Mouse (Mus musculus): ENCODE data around the gene Tbc1d30.

The Tbc1d30 gene

DNA sequence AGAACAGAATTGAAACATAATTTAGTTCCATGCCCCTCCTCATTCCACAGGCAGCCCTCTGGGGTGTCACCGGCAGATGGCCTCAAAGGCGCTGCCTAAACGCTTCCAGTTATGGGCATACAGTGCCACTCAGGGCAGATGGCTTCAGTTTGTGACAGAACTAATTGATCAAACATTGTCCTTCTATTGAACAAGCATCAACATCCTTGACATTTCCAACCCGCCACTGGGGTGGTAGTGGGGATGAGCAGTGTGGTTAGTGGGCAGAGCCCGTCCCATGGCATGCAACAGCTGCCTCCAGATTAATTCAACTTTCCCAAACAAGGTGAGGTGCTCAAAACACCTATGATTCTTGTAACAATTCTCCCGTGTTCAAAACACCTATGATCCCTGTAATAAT lies 68.2 kb downstream of the Tbc1d30 start:
- in situ Hi-C loops (cut with MboI; ENCODE audit: unreplicated experiment in 2 of 2): loop anchor here in 1 of 2 experiments (25.0 kb wide), 1 partner anchor 754 kb away; the partner anchor contains the start of gene Srgap1

DNA sequence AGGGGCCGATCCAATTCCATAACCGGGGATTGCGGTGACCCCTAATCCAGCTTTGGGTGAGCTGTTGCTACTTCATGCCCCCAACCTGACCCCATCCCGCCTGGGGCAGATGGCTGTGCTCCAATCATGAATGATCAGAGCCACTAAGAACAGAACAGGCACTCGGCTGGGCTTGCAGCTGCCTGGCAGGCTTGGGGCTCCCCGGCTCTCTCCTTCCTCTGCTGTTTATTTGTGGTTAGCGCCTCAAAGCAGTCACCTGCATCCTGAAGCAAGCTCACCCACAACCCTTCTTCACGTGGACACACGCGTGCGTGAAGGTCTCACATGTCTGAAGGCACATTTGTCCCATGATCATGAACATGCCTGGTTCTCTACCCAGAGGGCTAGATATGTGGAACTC lies 68.6 kb downstream of the Tbc1d30 start:
- in situ Hi-C loops (cut with MboI; ENCODE audit: unreplicated experiment in 2 of 2): loop anchor here in 1 of 2 experiments (25.0 kb wide), 1 partner anchor 755 kb away; the partner anchor contains the start of gene Srgap1

DNA sequence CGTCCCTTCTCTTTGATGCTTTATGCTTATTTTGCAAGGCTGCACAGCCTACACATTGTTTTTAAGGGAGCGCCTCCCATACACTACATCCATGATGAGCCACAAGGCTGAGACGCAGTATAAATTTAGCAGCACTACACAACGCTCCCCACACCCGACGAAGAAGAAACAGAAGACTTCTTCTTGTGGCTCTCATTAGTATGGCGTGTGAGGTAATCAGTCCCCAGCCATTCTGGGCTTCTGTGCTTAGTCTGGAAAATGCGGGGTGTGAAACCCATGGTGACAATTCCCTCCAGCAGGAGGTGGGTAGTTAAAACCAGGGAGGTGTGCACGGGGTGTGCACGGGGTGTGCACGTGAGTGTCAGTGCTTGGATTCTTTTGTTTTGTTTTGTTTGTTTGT lies 70.1 kb downstream of the Tbc1d30 start:
- in situ Hi-C loops (cut with MboI; ENCODE audit: unreplicated experiment in 2 of 2): loop anchor here in 1 of 2 experiments (25.0 kb wide), 1 partner anchor 756 kb away; the partner anchor contains the start of gene Srgap1

DNA sequence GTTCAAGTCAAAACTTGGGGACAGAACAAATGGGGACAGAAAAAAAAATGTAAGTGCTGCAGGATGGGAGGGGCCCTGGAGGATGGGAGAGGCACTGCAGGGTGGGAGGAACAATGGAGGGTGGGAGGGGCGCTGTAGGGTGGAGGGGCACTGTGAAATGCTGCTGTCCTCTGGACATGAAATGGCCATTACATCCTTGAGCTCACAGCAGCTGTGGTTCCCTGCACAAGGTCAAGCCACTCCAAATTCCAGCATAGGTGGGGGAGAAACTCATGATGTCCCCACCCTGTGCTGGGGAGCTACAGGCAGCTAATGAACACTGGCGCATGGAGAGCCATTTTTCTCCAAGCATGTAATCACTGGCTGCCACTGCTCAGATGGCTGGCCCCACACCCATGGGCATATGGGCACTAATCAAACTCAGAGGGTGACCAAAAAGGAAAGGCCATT lies 74.0 kb downstream of the Tbc1d30 start:
- in situ Hi-C loops (cut with MboI; ENCODE audit: unreplicated experiment in 2 of 2): loop anchor here in 1 of 2 experiments (25.0 kb wide), 1 partner anchor 760 kb away; the partner anchor contains the start of gene Srgap1

DNA sequence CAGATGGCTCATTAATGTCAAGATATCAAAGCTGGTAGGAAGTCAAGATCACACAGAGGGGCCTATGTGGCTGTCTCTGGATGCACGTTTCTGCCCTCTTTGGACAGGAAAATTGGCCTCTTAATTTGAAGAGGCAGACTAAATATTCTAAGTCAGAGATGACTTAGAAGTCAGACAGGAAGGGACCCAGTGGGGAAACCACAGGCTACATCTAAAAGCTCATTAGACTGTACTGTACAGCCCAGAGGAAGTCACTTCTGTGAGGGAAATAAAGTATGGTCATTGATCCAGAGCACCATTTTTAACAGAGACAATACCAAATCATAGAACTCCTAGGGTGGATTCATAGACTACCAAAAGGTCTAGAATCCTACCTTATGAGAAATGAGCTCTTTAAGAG lies 76.1 kb downstream of the Tbc1d30 start:
- in situ Hi-C loops (cut with MboI; ENCODE audit: unreplicated experiment in 2 of 2): loop anchor here (25.0 kb wide), 3 partner anchors 413 to 1213 kb away; partner anchors contain the start of gene Srgap1 (in 1 of the 2)

DNA sequence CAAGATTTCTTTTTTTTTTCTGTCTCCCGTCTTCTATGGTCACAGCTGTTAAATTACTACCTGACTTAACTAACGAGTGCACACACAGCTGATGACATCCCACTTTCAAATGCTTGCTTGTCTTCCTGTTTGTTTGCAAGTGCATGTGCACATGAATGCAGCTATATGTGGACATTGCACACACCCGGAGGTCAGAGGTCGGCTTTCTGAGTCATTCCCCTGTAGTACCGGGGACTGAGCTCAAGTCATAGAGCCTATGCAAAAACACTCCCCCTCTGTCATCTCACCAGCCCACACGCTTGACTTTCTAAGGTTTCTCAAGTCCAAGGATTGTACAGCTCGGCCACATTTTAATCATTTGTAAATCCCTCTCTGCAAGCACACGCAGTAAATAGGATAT lies 80.1 kb downstream of the Tbc1d30 start:
- in situ Hi-C loops (cut with MboI; ENCODE audit: unreplicated experiment in 2 of 2): loop anchor here (25.0 kb wide), 2 partner anchors 409 to 1209 kb away; no protein-coding TSS in a partner anchor

DNA sequence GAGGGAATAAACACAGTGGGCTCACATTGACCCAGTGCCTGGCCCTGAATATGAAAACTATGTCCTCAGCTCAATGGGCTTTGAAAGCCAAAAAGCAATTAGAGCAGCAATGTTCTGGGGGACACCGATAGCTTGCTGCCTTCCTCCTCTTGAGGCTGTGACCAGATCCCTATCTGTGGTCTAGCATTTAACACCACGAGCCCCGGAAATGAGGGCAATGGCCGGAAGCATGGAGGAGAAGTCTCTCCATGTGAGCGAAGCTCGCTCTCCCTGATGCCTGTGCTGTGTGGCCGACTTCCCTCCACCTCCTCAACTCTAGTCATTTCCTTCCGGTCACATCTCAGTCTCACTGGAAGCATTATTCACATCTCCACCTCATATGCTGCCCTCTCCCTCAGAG lies 82.3 kb downstream of the Tbc1d30 start:
- in situ Hi-C loops (cut with MboI; ENCODE audit: unreplicated experiment in 2 of 2): loop anchor here (25.0 kb wide), 2 partner anchors 406 to 1206 kb away; no protein-coding TSS in a partner anchor

DNA sequence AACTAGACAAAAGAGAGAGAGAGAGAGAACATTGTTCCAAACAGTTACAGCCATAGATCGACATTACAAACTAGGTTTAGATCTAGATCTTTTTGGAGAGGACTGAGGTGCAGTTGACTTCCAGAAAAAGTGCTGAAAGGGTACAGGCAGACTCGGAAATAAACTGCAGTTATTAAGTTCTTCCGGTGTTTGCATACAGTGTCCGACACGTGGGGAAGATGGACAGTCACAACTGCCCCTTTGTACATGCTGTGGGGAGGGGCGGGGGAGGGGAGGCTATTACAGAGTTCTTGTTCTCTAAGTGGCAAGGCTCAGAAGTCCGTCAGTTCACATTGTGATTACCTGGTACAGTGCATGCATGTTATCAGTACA lies 86.9 kb downstream of the Tbc1d30 start:
- in situ Hi-C loops (cut with MboI; ENCODE audit: unreplicated experiment in 2 of 2): loop anchor here (25.0 kb wide), 2 partner anchors 402 to 1202 kb away; no protein-coding TSS in a partner anchor

DNA sequence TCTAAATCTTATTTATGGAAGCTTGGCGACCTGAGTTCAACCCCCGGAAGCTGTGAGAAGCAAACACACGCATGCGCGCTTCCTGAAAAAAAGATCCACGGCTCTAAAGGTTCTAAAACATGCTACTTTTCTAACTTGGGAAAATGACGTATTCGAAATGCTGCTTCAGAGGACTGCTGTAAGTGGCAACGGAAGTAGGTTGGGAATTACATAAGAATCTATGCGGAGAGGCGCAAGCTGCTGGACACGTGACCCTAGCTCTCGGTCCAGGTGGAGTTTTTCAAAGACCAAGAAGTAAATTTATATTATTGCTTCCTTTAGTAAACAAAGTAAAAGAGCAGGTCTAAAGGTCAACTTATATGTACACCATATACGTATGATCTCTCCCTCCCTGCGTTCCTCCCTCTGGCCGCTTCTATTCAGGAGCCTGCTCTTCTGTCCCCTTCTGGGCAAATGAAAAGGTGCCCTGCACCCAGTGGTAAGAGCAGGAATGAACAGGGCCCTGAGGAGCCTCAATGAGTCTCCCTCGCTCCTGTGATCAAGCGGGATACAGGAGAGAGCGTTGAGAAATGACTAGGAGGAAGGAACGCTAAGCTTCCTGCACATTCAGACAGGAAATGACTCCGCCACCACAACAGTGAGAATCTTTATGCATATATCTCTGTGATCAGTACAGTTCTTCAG lies 87.4 kb downstream of the Tbc1d30 start:
- in situ Hi-C loops (cut with MboI; ENCODE audit: unreplicated experiment in 2 of 2): loop anchor here (25.0 kb wide), 2 partner anchors 401 to 1201 kb away; no protein-coding TSS in a partner anchor

DNA sequence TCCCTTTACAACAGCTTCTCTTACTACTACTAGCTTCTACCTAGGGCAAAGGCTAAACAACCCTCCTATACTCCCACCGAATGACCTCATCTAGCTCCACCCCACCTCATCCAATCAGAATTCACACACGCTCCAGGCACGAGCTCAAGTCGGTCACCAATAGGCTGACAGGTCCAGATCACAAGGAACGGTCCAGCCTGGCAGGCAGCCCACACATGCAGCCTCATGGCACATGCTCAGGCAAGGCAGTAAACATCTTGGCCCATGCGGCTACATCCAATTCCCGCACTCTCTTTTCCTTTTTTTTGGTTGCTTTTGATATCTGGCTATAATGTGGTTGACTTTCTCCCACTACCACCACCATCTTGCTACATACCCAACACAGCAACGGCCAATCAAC lies 88.9 kb downstream of the Tbc1d30 start:
- in situ Hi-C loops (cut with MboI; ENCODE audit: unreplicated experiment in 2 of 2): loop anchor here (25.0 kb wide), 2 partner anchors 400 to 1200 kb away; no protein-coding TSS in a partner anchor

DNA sequence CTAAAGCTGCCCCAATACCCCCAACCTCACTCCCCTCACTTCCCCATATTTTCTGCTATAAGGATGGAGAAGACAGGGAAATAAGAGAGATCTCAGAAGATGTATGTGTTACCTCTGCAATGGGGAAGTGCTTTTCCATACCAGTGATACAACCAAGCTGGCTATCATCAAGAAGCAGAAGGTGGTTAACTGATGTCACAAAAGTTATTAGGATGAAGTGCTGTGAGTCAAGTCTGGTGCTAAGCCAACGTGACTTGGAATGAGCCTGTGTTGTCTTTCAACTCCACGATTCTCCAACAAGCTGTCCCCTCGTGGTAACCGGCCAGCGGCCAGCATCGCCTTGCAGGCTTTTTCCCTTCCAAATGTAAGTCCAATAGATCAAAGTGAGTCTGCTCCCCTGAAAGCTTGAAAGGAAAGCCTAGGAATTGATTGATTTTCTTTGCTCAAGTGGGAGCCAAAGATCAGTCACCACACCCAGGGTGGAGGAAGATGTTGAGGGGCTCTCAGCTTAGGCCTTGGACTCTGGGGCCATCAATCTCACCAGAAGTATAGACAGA lies 90.0 kb downstream of the Tbc1d30 start:
- in situ Hi-C loops (cut with MboI; ENCODE audit: unreplicated experiment in 2 of 2): loop anchor here (25.0 kb wide), 2 partner anchors 399 to 1199 kb away; no protein-coding TSS in a partner anchor

DNA sequence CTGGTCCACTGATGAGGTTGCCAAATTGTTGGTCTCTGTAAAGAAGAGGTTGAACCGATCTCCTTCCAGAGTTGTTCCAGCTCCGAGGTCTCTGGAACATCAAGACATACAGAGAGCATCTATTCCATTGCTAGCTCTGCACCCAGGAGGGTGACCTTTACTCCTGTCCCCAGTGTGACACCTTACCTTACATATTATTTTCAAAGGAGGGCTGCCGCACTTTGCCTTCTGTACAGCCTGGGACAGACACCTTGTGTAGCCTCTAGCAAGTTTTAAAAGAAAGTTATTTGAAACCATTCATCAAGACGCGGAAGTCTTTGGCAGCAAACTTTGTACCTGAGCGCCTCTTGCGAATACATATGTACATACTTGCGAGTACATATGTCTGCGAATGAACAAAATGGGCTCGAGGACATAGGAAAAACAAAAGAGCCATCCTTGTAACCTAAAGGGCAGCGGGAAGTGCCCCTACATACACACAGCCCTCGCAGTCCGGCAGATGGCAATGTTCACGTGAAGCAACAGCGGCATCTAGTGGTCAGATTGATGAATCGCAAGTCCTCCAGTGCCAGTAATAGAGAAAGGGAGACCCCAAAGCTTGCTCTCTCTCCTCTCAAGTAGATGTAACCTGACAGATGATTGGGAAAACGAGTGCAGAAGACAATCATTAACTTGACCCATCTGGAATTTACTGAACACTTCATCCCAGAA lies 94.8 kb downstream of the Tbc1d30 start:
- in situ Hi-C loops (cut with MboI; ENCODE audit: unreplicated experiment in 2 of 2): loop anchor here (5.0 to 25.0 kb wide), 4 partner anchors 394 to 1194 kb away; no protein-coding TSS in a partner anchor

DNA sequence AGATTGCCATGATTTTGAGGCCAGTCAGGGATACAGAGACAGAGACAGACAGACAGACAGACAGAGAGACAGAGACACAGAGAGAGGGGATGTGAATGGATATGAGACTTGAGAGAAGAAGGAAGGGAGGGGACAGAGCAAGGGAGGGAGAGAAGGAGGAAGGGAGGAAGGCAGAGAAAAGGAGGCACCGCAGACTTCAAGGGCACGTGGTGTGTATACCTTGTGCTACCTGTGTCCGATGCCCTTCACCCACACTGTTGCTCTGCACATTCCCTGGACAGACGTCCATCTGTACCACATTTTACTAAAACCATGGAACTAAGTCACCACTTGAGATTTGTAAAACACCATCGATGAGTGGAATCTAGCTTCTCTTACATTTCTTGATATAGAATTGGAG lies 95.6 kb downstream of the Tbc1d30 start:
- in situ Hi-C loops (cut with MboI; ENCODE audit: unreplicated experiment in 2 of 2): loop anchor here (5.0 to 25.0 kb wide), 4 partner anchors 393 to 1193 kb away; no protein-coding TSS in a partner anchor

DNA sequence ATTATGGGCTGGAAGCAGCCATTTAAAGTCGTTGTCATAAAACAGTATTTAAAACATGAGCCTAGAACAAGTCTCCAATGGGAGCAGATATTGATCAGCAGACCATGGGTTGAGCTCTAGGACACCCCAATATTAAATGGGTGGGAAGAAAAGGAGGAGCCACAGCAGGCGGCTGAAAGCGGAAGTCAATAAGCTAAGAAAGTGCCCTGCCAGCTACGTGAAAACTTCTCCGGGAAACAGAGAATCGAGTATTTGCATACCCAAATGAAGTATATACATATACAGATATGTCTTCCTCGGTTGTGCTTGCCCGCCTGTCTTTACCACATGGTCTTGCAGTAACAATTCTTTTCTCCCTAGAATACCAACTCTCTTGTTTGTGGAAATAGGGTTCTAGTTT lies 96.7 kb downstream of the Tbc1d30 start:
- in situ Hi-C loops (cut with MboI; ENCODE audit: unreplicated experiment in 2 of 2): loop anchor here (10.0 to 25.0 kb wide), 3 partner anchors 392 to 1192 kb away; no protein-coding TSS in a partner anchor

DNA sequence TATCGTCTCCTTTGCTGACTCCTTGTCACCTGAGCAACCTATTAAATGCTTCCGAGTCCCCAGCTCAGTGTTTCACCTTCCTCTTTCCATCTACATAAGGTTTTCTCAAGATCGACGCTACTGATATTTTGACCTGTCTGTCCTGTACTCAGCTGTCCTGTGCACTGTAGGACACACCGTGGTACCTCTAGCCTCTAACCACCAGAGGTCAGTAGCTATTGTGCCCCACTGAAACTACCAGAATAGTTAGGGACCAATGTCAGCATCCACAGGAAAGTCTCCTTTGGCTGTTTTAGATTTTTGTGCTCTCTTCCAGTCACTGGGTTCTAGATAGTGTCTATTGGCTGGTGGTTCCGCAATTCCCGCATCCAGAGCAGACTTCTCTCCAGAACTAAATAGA lies 98.3 kb downstream of the Tbc1d30 start:
- in situ Hi-C loops (cut with MboI; ENCODE audit: unreplicated experiment in 2 of 2): loop anchor here (10.0 to 25.0 kb wide), 3 partner anchors 390 to 1190 kb away; no protein-coding TSS in a partner anchor

DNA sequence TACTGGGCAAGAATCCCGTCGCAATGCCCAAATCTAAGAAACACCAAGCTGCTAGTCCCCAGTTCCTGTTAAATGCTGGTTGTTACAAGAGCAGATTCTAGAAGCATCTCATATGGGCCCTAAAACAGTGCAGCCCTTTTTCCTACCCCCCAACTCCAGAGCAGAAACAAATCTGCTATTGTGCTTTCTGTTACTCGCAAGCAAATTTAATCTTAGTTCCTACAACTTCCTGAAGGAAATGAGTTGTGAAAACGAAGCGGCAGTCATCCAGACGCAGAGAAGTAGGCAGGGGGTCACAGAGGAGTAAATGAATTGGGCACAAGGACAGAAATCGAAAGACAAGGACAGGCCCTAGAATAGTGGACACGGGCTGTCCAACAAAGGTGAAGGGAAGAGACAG lies 99.9 kb downstream of the Tbc1d30 start:
- in situ Hi-C loops (cut with MboI; ENCODE audit: unreplicated experiment in 2 of 2): loop anchor here (10.0 to 25.0 kb wide), 3 partner anchors 389 to 1189 kb away; no protein-coding TSS in a partner anchor

DNA sequence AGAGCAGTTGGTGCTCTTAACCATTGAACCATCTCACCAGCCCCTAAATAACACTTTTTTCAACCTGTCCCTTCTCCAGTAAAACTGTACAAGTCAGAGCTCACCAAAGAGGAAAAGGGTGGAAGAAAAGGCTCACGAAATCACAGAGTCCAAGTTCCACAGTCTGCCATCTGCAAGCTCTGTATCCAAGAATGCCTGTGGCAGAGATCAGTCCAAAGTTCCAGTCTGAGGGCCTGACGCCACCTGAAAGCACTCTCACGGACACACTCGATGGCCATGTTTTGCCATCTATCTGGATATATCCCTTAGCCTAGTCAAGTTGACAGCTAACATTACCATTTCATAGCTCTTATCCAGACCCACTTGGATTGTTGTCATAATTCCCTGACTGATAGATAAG lies 101.3 kb downstream of the Tbc1d30 start:
- in situ Hi-C loops (cut with MboI; ENCODE audit: unreplicated experiment in 2 of 2): loop anchor here (10.0 to 25.0 kb wide), 3 partner anchors 388 to 1188 kb away; no protein-coding TSS in a partner anchor

DNA sequence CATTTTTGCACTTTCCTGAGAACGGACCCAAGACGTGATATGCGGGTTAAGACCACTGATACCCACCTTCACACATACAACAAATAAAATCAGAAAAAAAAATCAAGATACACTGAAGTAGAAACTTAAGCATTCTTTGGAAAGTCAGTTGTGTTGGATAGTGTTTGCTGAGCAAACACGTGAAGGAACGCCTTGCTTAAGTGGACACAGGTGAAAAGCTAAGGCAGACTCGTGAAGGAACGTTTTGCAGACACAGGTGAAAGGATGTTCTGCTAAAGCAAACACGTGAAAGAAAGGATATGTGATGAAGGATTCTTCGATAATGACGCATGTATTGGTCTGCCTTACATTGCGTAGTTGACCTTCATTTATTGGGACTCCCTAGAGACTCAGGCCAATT lies 103.5 kb downstream of the Tbc1d30 start:
- in situ Hi-C loops (cut with MboI; ENCODE audit: unreplicated experiment in 2 of 2): no loop called here

DNA sequence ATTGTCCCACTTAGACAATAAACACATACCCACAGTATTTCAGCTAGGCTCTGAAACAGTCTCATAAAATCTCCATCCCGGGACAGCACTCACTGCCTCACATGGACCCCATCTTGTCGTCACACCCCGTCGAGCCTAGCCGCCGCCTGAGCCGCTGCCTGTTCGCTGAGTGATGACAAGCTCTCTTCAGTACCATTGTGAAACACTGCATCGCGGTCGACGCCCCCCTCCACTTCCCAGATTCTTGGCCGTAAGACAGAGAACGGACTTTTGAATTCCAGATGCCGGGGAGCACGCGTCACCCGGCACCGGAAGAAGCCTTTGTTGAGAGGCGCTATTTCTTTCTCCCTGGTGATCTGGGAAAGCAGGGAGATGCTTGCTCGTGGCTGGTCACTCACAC lies 104.1 kb downstream of the Tbc1d30 start:
- in situ Hi-C loops (cut with MboI; ENCODE audit: unreplicated experiment in 2 of 2): no loop called here

All from v-Abl transformed pro-B cells (cell line).